Mouse (Mus musculus) gastrocnemius, adult 18-20 months (tissue): ENCODE data around the gene Pate4. TPM values are rescaled to one million over a fixed set of nuclear protein-coding genes. Genes with fewer than 3 reads are reported as not detected.

ENCODE experiments used
- total RNA-seq, 2 experiments: library from RNA; stranded (reverse); gene quantifications; 2 replicates each; pipeline ENCODE4 v1.2.3; 2021

Gene Pate4
- total RNA-seq, 2 experiments from 2014 or later = not detected

Other genes with a start within 250 kb of the Pate4 start
- gene Cdon, start 190.8 kb downstream of the Pate4 start, total RNA-seq = 10 to 100 TPM in 1 of 2 experiments, 1 to 10 TPM in 1; 9.5 to 10.4 TPM
- gene Gm1113, start 93.7 kb downstream of the Pate4 start, total RNA-seq = not detected
- not detected for gene Ddx25, start 53.4 kb downstream of the Pate4 start, total RNA-seq
- gene Pus3, start 53.3 kb downstream of the Pate4 start, total RNA-seq = 10 to 100 TPM in 1 of 2 experiments, 1 to 10 TPM in 1; 9.2 to 10.3 TPM
- gene Pate2, start 41.7 kb downstream of the Pate4 start, total RNA-seq = not detected
- under 1 TPM; 0.80 to 0.95 TPM for gene Hyls1, start 41.5 kb downstream of the Pate4 start, total RNA-seq
- not detected for gene Pate3, start 36.3 kb upstream of the Pate4 start, total RNA-seq
- gene Pate1, start 75.4 kb upstream of the Pate4 start, total RNA-seq = not detected
- gene Gm17677, start 129.1 kb upstream of the Pate4 start, total RNA-seq = not detected
- gene Gm17727, start 166.2 kb upstream of the Pate4 start, total RNA-seq = not detected
- not detected for gene Gm27235, start 178.2 kb upstream of the Pate4 start, total RNA-seq
- not detected for gene D730048I06Rik, start 178.2 kb upstream of the Pate4 start, total RNA-seq
- gene 9230110F15Rik, start 232.2 kb upstream of the Pate4 start, total RNA-seq = not detected